Mouse (Mus musculus): ENCODE results near the gene Capn9.

DNA sequence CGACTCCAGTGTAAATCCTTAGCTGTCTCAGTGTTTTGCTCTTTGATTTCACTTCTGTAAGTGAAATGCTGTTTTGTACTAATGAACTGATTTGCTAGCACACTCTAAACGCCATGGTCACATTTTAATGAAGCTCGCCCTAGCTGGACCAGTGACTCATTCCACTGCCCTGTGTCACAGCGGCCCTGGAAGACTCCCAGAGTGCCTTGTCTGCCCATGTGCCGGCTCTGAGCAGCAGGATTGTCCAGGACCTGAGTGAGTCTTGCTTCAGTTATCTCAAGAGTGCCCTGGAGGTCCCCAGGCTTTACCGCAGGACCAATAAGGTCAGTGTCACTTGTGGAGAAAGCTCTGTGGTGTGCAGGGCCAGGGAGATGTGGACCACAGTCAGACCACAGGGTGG lies 29.5 kb upstream of the Capn9 start:
- TF ChIP-seq CTCF (IDR thresholded peaks at IDR 0.05) (no peak), EP300 (IDR thresholded peaks at IDR 0.05) (no peak)
